Mouse (Mus musculus) embryo, embryonic 11.5 days (tissue): Measurements from ENCODE around the gene Zfyve28.

ENCODE experiments used
- DNase-seq: peaks from one replicate; pipeline ENCODE4 v3.0.0-alpha.2; 2012; ENCODE audit warnings: low read depth, low spot score

Gene Zfyve28

GRCm38 (mm10) chr5:34183156-34183880 lies 104.9 kb downstream of the Zfyve28 start:
- no peak for DNase-seq

GRCm38 (mm10) chr5:34182486-34182885 lies 105.8 kb downstream of the Zfyve28 start:
- DNase-seq = no peak

GRCm38 (mm10) chr5:34177821-34178220 lies 110.4 kb downstream of the Zfyve28 start:
- no peak for DNase-seq

- no peak for DNase-seq
Measured at GRCm38 (mm10) chr5:34177091-34177490, 111.2 kb downstream of the Zfyve28 start.

GRCm38 (mm10) chr5:34176691-34177090 lies 111.6 kb downstream of the Zfyve28 start:
- DNase-seq = no peak

GRCm38 (mm10) chr5:34175403-34175694 lies 112.9 kb downstream of the Zfyve28 start:
- DNase-seq = no peak

- no peak for DNase-seq
Measured at GRCm38 (mm10) chr5:34174550-34175402, 113.5 kb downstream of the Zfyve28 start.

GRCm38 (mm10) chr5:34174021-34174420 lies 114.2 kb downstream of the Zfyve28 start:
- no peak for DNase-seq

GRCm38 (mm10) chr5:34170726-34171125 lies 117.5 kb downstream of the Zfyve28 start:
- DNase-seq = no peak

GRCm38 (mm10) chr5:34169954-34170353 lies 118.3 kb downstream of the Zfyve28 start:
- DNase-seq = no peak

- peak; percentile 99 for DNase-seq
Measured at GRCm38 (mm10) chr5:34168950-34169891, 119.0 kb downstream of the Zfyve28 start, which contains the start of the genes Poln and Haus3. TSS of gene Poln (minus strand) at chr5:34169448. TSS of gene Haus3 (minus strand) at chr5:34169527.

GRCm38 (mm10) chr5:34167857-34168256 lies 120.4 kb downstream of the Zfyve28 start:
- DNase-seq = no peak

GRCm38 (mm10) chr5:34165793-34166192 lies 122.5 kb downstream of the Zfyve28 start:
- DNase-seq = no peak

GRCm38 (mm10) chr5:34148476-34148875 lies 139.8 kb downstream of the Zfyve28 start:
- DNase-seq = no peak

- DNase-seq = no peak
Measured at GRCm38 (mm10) chr5:34147554-34147953, 140.7 kb downstream of the Zfyve28 start.
